Mouse (Mus musculus) neural tube, embryonic 14.5 days (tissue): Measurements from ENCODE around the gene Cend1. TPM values are rescaled to one million over a fixed set of nuclear protein-coding genes. Genes with fewer than 3 reads are reported as not detected.

Experiments used
- ATAC-seq: fragments of 200-750 bp; cut with Nextera tagmentation; 2 replicates; pipeline ENCODE4 v1.8.0; 2017; ENCODE audit warnings: low read depth, mild to moderate bottlenecking, moderate TSS enrichment, moderate library complexity
- H3K27ac ChIP-seq: fragments of 300-500 bp; sonication (generic); 2 replicates; pipeline ENCODE4 v1.5.1; 2014; ENCODE audit warnings: low read depth, mild to moderate bottlenecking, control low read depth, low read length, moderate library complexity, mixed read lengths
- H3K27me3 ChIP-seq: fragments of 300-500 bp; sonication (generic); 2 replicates; pipeline ENCODE4 v1.6.1; 2014; ENCODE audit warnings: low read length; ENCODE audit not compliant: control insufficient read depth, insufficient read depth
- H3K36me3 ChIP-seq: fragments of 300-500 bp; sonication (generic); 2 replicates; pipeline ENCODE4 v1.6.1; 2014; ENCODE audit warnings: low read length, mixed read lengths; ENCODE audit not compliant: control insufficient read depth, insufficient read depth
- H3K4me1 ChIP-seq: fragments of 300-500 bp; sonication (generic); 2 replicates; pipeline ENCODE4 v1.6.1; 2014; ENCODE audit warnings: low read length; ENCODE audit not compliant: control insufficient read depth, insufficient read depth
- H3K4me2 ChIP-seq: fragments of 300-500 bp; sonication (generic); 2 replicates; pipeline ENCODE4 v1.6.1; 2014; ENCODE audit warnings: mild to moderate bottlenecking, low read depth, low read length, control low read depth
- H3K4me3 ChIP-seq: fragments of 300-500 bp; sonication (generic); 2 replicates; pipeline ENCODE4 v1.5.1; 2014; ENCODE audit warnings: low read depth, low read length, control low read depth, mixed read lengths
- H3K9ac ChIP-seq: fragments of 300-500 bp; sonication (generic); replicated peaks from 2 replicates; pipeline ENCODE4 v1.6.1; 2014; ENCODE audit warnings: low read depth, mild to moderate bottlenecking, control low read depth, low read length, mixed read lengths
- H3K9me3 ChIP-seq: fragments of 300-500 bp; sonication (generic); 2 replicates; pipeline ENCODE4 v1.6.1; 2016; ENCODE audit warnings: low read length; ENCODE audit not compliant: control insufficient read depth
- WGBS: fragments of 180-500 bp; shearing (Covaris S2); extraction: QIAGEN DNeasy Blood & Tissue Kit; methylation state at CpG from one replicate; pipeline ENCODE4 v1.1.7; 2014; 5-methylcytosine and 5-hydroxymethylcytosine counted together
- polyA plus RNA-seq: library from polyadenylated mRNA; unstranded; fragments of >200 nt; fragmentation: Nextera tagmentation; extraction: Ambion mirVana; gene quantifications from 2 replicates; pipeline ENCODE4 v1.2.1, GENCODE M21; 2014

The Cend1 gene
- polyA plus RNA-seq, 1 experiment from 2014 or later: 70.7 TPM

DNA sequence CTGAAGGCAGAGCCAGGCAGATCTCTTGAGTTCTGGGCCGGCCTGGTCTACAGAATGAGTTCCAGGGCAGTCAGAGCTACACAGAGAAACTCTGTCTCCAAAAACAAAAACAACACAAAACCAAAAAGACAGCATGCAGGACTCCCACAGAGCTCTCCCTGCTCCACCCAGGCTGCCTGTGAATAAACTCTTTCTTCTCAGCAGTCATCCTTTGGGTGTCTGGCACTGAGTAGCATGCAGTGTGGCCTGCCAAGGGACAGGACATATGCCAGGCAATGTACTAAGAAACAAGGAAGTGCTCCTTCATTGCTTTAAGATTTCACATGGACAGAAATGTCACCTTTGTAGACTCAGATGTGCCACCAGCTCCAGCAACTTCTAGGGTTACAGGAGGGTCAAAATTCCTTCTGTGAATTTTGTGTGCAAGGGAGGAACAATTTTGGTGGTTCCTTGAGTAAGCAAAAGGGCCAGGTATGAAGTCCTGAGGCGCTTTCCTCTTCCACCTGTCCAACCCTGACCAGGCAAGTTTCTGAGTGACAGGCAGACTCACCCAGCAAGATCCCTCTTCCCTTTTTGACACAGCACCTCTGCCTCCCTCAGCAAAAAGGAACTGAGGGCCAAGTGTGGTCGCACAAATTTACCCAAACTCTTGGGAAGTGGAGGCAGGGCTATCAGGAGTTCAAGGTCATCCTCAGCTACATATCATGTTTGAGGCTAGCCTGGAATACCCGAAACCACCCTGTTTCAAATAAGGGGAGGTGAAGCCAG lies 48.0 kb downstream of the Cend1 start:
- Histone ChIP-seq H3K9ac (no peak overlapping the region), H3K4me3 (no peak overlapping the region), H3K36me3 (no peaks in the 10 kb centered on the region), H3K4me2 (no peak overlapping the region), H3K27me3 (no peaks in the 10 kb centered on the region), H3K27ac (no peak overlapping the region), H3K4me1 (no peaks in the 10 kb centered on the region), H3K9me3 (no peaks in the 10 kb centered on the region)
- 79% methylated on average over 4 of the region's 4 CpGs for WGBS
- ATAC-seq: no peak

GRCm38 (mm10) chr7:141379584-141379983 lies 49.7 kb downstream of the Cend1 start:
- 34% methylated on average over 4 of the region's 4 CpGs for WGBS
- no peaks in the 10 kb centered on the region for H3K9me3 ChIP-seq
- no peaks in the 10 kb centered on the region for H3K27me3 ChIP-seq
- H3K4me3 ChIP-seq: no peak overlapping the region
- no peak for ATAC-seq
- no peak overlapping the region for H3K4me2 ChIP-seq
- no peak overlapping the region for H3K9ac ChIP-seq
- no peaks in the 10 kb centered on the region for H3K36me3 ChIP-seq
- no peak overlapping the region for H3K27ac ChIP-seq
- H3K4me1 ChIP-seq: no peaks in the 10 kb centered on the region

Other genes starting within 250 kb of the Cend1 start
- gene Hras, start 235.5 kb downstream of the Cend1 start, polyA plus RNA-seq: 152 and 166 TPM in 2 replicates
- gene Lrrc56, start 235.3 kb downstream of the Cend1 start, polyA plus RNA-seq: 4.4 and 6.7 TPM in 2 replicates
- 0.21 and 0.45 TPM in 2 replicates for gene Lmntd2, start 215.4 kb downstream of the Cend1 start, polyA plus RNA-seq
- gene Rassf7, start 213.6 kb downstream of the Cend1 start, polyA plus RNA-seq: 24.8 and 25.3 TPM in 2 replicates
- 59.5 and 72.3 TPM in 2 replicates for gene Phrf1, start 200.7 kb downstream of the Cend1 start, polyA plus RNA-seq
- 0.57 and 0.66 TPM in 2 replicates for gene Irf7, start 163.0 kb downstream of the Cend1 start, polyA plus RNA-seq
- not detected in 2 replicates for gene Cdhr5, start 152.7 kb downstream of the Cend1 start, polyA plus RNA-seq
- 3.9 and 4.2 TPM in 2 replicates for gene Sct, start 150.4 kb downstream of the Cend1 start, polyA plus RNA-seq
- 0.73 and 0.90 TPM in 2 replicates for gene Drd4, start 137.5 kb downstream of the Cend1 start, polyA plus RNA-seq
- gene Deaf1, start 101.8 kb downstream of the Cend1 start, polyA plus RNA-seq: 186 and 228 TPM in 2 replicates
- gene Tmem80, start 101.8 kb downstream of the Cend1 start, polyA plus RNA-seq: 36.7 and 40.2 TPM in 2 replicates
- 0.33 and 0.51 TPM in 2 replicates for gene Eps8l2, start 90.6 kb downstream of the Cend1 start, polyA plus RNA-seq
- gene Taldo1, start 37.3 kb downstream of the Cend1 start, polyA plus RNA-seq: 265 and 311 TPM in 2 replicates
- 42.7 and 44.8 TPM in 2 replicates for gene Gatd1, start 15.4 kb downstream of the Cend1 start, polyA plus RNA-seq
- 66.9 and 80.4 TPM in 2 replicates for gene Slc25a22, start 8.4 kb upstream of the Cend1 start, polyA plus RNA-seq
- 2.0 and 2.5 TPM in 2 replicates for gene Pidd1, start 14.5 kb upstream of the Cend1 start, polyA plus RNA-seq
- 654 and 691 TPM in 2 replicates for gene Rplp2, start 17.9 kb upstream of the Cend1 start, polyA plus RNA-seq
- 14.0 and 14.7 TPM in 2 replicates for gene Pnpla2, start 25.7 kb upstream of the Cend1 start, polyA plus RNA-seq
- 3.6 and 6.6 TPM in 2 replicates for gene Cracr2b, start 31.6 kb upstream of the Cend1 start, polyA plus RNA-seq
- gene Cd151, start 37.9 kb upstream of the Cend1 start, polyA plus RNA-seq: 43.3 and 49.6 TPM in 2 replicates
- gene Polr2l, start 45.6 kb upstream of the Cend1 start, polyA plus RNA-seq: 74.0 and 87.3 TPM in 2 replicates
- gene Tspan4, start 45.7 kb upstream of the Cend1 start, polyA plus RNA-seq: 55.7 and 63.3 TPM in 2 replicates
- 46.0 and 52.4 TPM in 2 replicates for gene Chid1, start 110.4 kb upstream of the Cend1 start, polyA plus RNA-seq
- gene Ap2a2, start 132.7 kb upstream of the Cend1 start, polyA plus RNA-seq: 98.5 and 125 TPM in 2 replicates
- 0.27 and 0.29 TPM in 2 replicates for gene Muc6, start 225.8 kb upstream of the Cend1 start, polyA plus RNA-seq